Mouse (Mus musculus) mouse trophoblast stem cell (cell line): Measurements from ENCODE around the gene Sema3a.
"Not testable (repeated sequence)": the region's sequence is repeated elsewhere in the genome, so short reads cannot be mapped to it uniquely, and the experiment has no call there.

ENCODE experiments used
- in situ Hi-C, 2 experiments: fragments of 300-500 bp; cut with MseI, MboI; formaldehyde crosslinking; loops; 2 replicates in 1 of 2; 3 replicates in 1 of 2; pipeline ENCODE4 v1.15.1; 2025

Gene Sema3a

GRCm38 (mm10) chr5:13548210-13548554, 423.0 kb downstream of the Sema3a start:
- in situ Hi-C loops = no loop called here

DNA sequence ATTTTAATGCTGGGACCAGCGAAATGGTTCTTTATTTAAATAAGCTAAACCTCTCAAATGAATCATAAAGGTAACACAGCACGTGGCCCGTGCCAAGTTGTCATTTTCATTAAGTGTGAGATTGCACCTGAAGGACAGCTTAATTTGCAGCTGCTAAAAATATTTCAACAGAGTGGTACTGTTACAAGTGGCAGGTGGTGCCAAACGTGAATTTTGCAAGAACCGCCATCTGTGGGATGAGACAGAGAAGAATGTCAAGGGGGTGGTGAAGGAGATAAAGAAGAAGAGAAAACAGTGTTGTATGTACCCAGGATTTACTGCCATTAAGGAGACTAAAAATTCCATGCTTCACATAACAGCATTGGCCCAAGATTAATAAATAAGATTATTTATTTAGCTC, 423.9 kb downstream of the Sema3a start:
- in situ Hi-C loops = no loop called here

DNA sequence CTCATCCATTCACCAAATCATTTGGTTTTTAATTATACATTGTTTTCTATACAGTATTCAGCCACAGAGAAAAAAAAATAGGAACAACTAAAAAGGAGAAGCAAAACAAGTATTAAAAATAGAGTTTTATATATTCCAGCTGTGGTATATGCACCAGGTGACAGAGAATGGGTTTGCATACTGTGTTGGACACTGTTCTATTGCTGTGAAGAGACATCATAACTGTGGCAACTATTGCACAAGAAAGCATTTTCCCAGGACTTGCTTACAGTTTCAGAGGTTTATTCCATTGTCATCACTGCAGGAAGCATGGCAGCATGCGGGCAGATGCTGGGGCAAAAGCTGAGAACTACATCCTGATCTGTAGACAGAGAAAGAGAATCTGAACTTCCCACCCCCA, 425.7 kb downstream of the Sema3a start:
- in situ Hi-C loops = no loop called here

DNA sequence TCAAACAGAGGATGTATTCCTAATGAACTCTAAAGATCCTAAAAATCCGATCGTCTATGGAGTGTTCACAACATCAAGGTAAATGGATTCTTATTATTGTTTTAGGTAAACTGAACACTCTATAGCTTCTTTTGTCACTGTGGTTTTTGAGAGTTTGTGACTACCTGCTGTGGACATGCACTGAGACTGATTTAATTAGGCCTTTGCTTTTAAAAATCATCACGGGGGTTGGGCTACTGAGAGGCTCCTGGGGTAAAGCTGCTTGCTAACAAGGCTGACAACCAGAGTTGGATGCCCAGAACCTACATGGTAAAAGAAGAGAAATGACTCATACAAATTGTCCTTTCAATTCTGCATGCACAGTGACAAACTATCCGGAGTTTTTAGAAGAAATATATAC, 432.0 kb downstream of the Sema3a start:
- in situ Hi-C loops = no loop called here

GRCm38 (mm10) chr5:13573867-13574266, 448.7 kb downstream of the Sema3a start:
- in situ Hi-C loops = no loop called here

GRCm38 (mm10) chr5:13579123-13579522, 453.9 kb downstream of the Sema3a start:
- in situ Hi-C loops = no loop called here

DNA sequence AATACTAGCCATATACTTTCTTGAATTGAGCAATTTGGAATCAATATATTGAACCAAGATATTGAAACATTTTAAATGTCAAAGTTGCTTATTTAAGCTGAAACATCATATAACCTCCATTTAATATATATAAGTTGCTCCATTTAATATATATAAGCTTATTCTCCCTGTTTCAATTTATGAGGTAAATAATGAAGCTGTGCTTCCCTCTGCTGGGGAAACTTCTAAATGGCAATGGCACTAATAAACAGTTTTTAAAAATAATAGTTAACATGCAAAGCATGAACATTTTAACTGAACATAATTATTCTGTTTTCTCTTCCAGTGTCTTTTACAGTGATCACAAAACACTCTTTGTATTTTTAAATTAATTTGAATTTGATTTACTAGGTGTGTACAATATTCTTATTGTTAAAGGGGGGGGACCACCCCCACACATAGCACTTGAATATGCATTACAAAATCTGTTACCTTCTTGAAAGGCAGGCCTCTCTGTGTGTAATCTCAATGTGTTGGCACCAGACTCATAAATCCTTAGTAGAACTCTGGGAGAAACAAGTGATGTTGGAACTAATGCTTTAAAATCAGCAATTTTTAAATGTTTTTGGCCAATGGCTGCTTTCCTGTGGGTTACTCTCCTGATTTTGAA, 460.5 kb downstream of the Sema3a start:
- in situ Hi-C loops = no loop called here

DNA sequence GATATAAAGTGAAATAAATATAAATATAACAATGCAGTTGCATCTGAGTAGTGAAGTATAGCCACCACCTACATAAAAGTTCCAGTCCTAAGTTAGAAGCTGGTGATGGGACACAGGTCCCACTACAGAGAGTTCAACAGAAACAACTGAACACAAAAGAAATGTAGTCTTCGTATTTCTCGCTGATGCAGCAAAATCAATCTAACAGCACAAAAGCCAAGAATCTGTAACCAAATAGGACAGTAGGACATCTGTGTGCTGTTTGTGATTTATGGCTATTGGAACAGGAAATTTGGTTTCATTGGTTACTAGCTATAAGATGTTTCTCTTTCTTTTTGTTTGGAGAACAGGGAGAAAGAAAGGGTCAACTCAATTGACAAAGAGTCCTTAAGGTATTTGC, 469.2 kb downstream of the Sema3a start:
- in situ Hi-C loops = no loop called here

- in situ Hi-C loops = no loop called here
Measured at GRCm38 (mm10) chr5:13611631-13612030, 486.4 kb downstream of the Sema3a start.

GRCm38 (mm10) chr5:13612088-13612487, 486.9 kb downstream of the Sema3a start:
- in situ Hi-C loops = no loop called here

DNA sequence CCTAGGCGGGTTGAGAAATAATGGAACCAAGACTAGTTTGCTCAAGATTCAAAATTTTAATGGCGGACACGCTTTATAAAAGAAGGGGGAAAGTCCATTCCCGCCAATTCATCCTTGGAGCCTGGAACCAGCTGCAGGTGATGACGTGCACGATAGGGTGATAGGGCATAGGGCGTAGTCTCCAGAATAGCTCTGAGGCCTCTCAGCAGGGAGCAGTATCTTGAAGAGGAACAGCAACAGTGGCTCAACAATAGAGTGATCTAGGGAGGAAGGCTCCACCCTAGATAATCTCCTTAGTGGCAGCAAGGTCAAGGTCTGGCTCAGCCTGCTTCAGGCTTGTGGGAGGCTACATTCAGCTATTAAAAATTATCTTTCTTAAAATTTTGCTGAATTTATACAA, 489.4 kb downstream of the Sema3a start:
- in situ Hi-C loops = not testable (repeated sequence)

DNA sequence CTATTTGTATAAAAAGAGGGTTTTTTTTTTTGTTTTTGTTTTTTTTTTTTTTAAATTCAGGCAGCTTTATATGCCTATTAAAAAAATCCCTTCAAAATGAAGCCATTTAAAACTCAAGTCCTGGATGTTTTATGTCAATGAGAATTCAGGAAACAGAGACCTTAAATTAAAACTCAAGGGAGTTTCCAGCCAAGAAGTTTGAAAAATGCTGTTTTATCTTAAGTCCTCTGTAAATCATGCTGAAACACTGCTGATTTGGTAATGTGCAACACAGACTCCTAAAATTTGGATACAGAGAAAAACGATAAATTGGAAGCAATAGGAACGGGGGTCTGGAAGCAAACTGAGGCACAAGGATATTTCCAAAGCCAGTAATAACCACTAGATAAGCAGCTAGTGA, 490.7 kb downstream of the Sema3a start:
- in situ Hi-C loops = no loop called here

GRCm38 (mm10) chr5:13622578-13622977, 497.4 kb downstream of the Sema3a start:
- in situ Hi-C loops = loop anchor here in 1 of 2 experiments (10.0 kb wide), 1 partner anchor 1058 kb away; no protein-coding TSS in a partner anchor

- in situ Hi-C loops = loop anchor here (10.0 to 25.0 kb wide), 2 partner anchors 1060 to 1062 kb away; no protein-coding TSS in a partner anchor
Measured at GRCm38 (mm10) chr5:13624754-13625153, 499.5 kb downstream of the Sema3a start.

DNA sequence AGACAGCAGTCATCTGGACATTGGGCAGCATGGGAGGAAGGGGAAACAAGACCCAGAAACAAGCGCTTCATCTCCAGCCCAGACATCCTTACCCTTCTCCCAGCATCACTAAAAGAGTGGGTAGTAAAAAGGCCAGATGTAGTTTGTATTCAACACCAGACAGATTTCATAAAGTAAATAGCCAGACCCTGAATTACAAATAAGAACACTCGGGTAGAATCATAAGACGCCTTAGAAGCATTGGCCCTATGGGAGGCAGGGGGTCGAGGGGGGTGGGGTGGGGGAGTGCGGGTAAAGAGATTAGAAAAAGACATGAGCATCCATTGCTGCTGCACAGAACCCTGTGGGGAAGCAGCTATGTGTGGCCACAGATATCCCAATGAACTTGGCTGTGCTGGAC, 500.9 kb downstream of the Sema3a start:
- in situ Hi-C loops = loop anchor here (10.0 to 25.0 kb wide), 2 partner anchors 1061 to 1064 kb away; no protein-coding TSS in a partner anchor

- in situ Hi-C loops = loop anchor here (10.0 to 25.0 kb wide), 2 partner anchors 1064 to 1066 kb away; no protein-coding TSS in a partner anchor
Measured at GRCm38 (mm10) chr5:13628606-13629311, 503.5 kb downstream of the Sema3a start.

DNA sequence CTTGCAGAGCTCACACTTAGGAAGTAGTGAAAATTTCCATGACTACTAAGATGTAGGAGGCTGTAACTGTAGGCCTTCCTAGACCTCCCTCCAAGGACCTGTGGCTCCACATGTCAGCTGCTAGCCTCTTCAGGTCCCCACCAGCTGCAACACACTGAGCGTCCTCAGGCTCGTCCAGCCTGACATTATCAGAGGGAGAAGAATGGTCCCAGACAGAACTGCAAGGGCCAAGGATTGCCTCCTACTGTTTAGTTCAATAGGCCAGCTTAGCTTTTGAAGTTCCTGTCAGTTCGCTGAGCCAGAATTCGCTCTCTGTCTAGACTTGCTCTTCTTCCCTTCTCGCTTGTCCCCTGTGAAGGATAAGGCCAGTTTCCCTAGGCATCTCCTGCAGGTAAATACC, 504.7 kb downstream of the Sema3a start:
- in situ Hi-C loops = loop anchor here (10.0 to 25.0 kb wide), 2 partner anchors 1065 to 1068 kb away; no protein-coding TSS in a partner anchor

GRCm38 (mm10) chr5:13630692-13631091, 505.5 kb downstream of the Sema3a start:
- in situ Hi-C loops = loop anchor here in 1 of 2 experiments (25.0 kb wide), 1 partner anchor 1068 kb away; no protein-coding TSS in a partner anchor

DNA sequence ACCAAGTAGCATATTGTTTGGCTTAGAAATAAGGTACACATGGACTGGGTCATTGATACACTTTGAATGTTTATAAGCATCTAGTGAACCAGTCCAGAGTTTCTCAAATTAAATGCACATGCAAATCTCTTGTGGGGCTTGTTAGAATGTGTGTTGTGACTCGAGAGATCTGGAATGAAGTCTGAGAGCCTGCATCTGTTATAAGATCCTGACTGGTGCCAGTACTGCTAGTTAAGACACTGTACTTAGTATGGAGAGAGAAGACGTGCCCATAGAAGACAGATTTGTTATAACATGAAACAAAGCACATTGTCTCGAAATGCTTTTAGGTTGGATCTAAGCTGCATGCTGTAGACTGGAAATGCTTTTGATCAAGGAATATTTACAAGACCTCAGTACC, 511.0 kb downstream of the Sema3a start:
- in situ Hi-C loops = loop anchor here in 1 of 2 experiments (25.0 kb wide), 1 partner anchor 1074 kb away; no protein-coding TSS in a partner anchor
